Mouse (Mus musculus) left cerebral cortex, postnatal 14 days (tissue): ENCODE results near the gene Iqgap1. TPM values are rescaled to one million over a fixed set of nuclear protein-coding genes. Genes with fewer than 3 reads are reported as not detected.

ENCODE experiments used
- DNase-seq, 2 experiments: peaks; one replicate each; pipeline ENCODE4 v3.0.0; 2021 to 2022; ENCODE audit warnings: low spot score in 2 of 2, mixed read lengths in 1 of 2
- intact Hi-C: fragments of 180-260 bp; cut with DNase I; formaldehyde crosslinking; loops from one replicate; pipeline ENCODE4 v1.15.1; 2025
- total RNA-seq, 2 experiments: library from RNA; stranded (reverse); gene quantifications; 2 replicates each; pipeline ENCODE4 v1.2.3; 2021

Gene Iqgap1
- total RNA-seq, 2 experiments from 2014 or later, result 22.6 to 27.0 TPM

- intact Hi-C loops, result loop anchor here (5.0 kb wide), 2 partner anchors 58 to 103 kb away; no protein-coding TSS in a partner anchor
- DNase-seq, result no peak
Measured at GRCm38 (mm10) chr7:80743920-80744630, 81.7 kb downstream of the Iqgap1 start.

DNA sequence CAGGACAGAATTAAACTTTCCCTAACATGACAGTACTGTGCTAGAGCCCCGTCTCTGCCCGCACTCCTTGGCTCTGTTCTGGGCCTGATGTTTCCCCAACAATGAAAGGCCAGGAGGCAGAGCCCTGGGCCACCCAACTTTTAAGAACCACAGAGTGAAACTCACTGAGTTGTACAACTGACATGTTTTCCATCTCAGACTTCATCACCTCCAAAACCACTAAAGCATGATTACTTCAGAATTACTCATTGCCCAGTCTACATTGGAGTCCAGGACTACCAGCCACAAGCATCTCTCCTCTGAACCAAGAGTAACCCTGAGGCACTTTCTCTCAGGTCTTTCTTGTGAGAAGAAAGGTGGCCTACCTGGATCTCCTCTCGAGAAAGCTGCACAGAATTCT, 83.1 kb downstream of the Iqgap1 start:
- intact Hi-C loops, result loop anchor here (5.0 kb wide), 2 partner anchors 60 to 105 kb away; no protein-coding TSS in a partner anchor
- no peak for DNase-seq

DNA sequence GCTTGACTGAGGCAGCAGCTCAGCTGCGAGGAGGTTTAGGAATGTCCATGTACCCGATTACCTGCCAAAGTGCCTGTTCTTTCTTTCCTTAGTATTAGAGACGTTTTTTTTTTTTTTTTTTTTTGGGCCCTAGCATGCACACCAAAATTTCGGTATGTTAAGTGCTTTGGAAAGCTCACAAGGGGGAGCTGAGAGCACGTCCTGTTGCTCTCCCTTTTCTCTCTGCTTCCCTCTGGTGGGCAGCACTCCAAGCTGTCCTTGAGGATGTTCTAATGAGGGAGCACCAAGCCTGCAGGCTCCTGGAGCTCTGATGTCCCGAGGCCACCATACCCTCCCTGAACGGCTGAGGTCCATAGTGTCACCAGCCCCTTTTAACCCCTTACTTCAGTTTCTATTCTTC, 84.8 kb downstream of the Iqgap1 start:
- peak; percentile 79 to 82 for DNase-seq
- intact Hi-C loops, result loop anchor here (5.0 kb wide), 2 partner anchors 61 to 106 kb away; no protein-coding TSS in a partner anchor

DNA sequence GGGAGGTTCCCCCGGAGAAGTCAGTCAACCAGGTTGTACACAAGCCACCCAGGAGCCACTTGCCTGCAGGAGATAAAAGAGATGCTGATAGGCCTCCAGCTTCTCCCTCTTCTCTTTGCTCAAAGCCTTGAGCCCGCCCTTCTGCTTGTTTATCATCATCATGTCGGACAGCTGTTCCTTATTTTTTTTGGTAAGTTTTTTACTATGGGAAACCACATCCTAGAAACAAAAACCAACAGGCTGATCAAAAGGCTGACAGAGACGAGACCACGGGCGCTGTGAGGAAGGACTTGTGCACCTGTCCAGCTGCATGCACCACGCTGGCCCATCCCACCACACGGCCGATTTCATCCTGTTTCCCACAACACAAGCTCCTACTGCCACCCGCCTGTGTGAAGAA, 89.6 kb downstream of the Iqgap1 start:
- intact Hi-C loops, result no loop called here
- DNase-seq, result no peak

DNA sequence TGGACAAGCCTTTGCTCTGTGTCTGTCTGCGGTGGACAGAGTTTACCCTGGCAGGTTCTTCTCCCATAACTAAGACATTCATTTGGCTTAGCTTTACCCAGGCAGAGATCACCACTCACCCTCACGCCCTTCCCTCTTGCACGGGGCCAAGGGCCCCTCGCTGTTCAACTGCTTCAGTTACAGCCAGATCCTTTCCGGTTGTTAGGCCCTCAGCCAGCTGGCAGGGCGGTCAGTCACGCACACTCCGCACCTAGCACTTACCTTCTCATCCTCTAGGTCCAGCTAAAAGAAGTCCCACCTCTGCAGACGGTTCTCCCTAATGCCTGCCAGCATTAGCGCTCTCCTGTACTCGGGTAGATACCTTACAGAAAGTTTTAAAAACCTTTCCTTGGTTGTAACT, 92.8 kb downstream of the Iqgap1 start:
- DNase-seq, result no peak
- intact Hi-C loops, result no loop called here

DNA sequence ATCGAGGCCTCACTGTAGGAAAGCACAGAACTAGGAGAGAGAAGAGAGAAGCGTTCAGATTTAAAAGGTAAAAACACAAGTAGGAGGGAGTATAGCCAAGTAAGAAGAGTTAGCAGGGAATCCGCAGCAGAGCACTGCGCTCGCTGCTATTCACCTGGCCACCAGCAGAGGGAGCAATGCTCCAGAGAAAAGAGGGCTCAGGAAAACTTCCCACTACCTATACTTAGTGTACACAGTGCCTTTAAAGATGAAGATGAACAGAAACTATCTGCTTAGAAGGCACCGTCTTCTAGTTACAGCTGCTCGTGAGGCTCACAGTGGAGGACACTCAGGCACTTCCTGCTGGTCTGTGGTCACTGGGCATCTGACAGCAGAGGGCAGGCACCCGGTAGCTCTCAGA, 96.1 kb downstream of the Iqgap1 start:
- intact Hi-C loops, result loop anchor here (5.0 to 10.0 kb wide), 2 partner anchors 342 to 425 kb away; partner anchors contain the start of gene Fes
- DNase-seq, result peak; percentile 80 to 83

GRCm38 (mm10) chr7:80721041-80721440, 104.7 kb downstream of the Iqgap1 start:
- DNase-seq, result peak; percentile 61 to 72
- intact Hi-C loops, result loop anchor here (10.0 kb wide), 1 partner anchor 434 kb away; no protein-coding TSS in a partner anchor

DNA sequence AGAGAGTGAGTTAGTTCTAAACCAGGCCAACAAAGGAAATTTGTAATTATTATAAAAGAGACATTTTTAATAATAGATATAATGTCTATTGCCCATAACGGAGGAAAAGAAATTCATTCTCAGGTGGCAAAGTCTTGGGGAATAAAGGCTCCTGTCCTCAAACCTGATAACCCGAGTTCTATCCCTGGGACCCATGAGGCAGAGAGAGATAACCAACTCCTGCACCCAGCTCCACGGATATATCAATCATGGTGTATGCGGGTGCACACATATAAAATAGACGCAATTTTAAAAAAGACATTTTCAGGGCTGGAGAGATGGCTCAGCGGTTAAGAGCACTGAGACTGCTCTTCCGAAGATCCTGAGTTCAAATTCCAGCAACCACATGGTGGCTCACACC, 106.2 kb downstream of the Iqgap1 start:
- intact Hi-C loops, result no loop called here
- DNase-seq, result no peak

GRCm38 (mm10) chr7:80719038-80719437, 106.7 kb downstream of the Iqgap1 start:
- no peak for DNase-seq
- intact Hi-C loops, result no loop called here

- DNase-seq, result no peak
- intact Hi-C loops, result no loop called here
Measured at GRCm38 (mm10) chr7:80718471-80718870, 107.3 kb downstream of the Iqgap1 start.

DNA sequence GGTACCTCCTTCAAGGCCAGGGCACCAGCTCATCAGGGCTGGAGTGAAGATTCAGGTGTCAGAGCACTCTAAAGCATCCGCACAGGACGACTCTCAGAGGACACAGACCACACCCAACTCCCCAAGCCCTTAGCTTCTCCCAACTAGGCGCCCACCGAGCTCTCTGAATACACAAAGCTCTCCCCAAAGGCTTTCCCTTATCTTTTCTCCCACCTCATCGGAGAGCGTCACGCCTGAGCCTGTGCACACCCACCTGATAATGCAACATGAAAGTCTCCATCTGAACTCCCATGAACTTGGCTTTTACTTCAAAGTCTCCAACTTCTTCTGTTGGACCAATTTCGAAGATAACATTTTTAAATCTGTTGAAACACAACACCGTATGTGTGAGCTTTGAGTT, 109.0 kb downstream of the Iqgap1 start:
- intact Hi-C loops, result no loop called here

GRCm38 (mm10) chr7:80715306-80715705, 110.5 kb downstream of the Iqgap1 start:
- intact Hi-C loops, result no loop called here
- DNase-seq, result peak; percentile 40 to 58

More for the DNA sequence above, 109.0 kb downstream of the Iqgap1 start:
- no peak for DNase-seq

DNA sequence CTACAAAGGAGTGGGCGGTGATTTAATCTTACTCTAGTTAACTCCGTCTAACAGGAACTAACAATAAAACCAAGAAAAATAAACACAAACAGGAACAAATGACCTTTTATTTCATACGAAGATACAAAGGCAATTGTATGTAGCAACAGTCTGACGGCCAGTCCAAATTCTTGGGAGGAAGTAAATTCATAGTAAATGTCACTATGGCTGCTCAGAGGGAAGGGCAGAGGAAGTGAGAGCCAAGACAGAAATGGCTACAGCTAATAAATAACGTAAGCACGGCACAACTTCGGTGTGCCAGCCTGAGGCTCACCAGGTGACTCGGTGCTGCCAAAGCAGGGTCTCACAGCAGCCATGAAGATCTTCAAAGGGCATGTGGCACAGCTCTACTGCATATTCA, 114.3 kb downstream of the Iqgap1 start:
- no peak for DNase-seq
- intact Hi-C loops, result no loop called here

DNA sequence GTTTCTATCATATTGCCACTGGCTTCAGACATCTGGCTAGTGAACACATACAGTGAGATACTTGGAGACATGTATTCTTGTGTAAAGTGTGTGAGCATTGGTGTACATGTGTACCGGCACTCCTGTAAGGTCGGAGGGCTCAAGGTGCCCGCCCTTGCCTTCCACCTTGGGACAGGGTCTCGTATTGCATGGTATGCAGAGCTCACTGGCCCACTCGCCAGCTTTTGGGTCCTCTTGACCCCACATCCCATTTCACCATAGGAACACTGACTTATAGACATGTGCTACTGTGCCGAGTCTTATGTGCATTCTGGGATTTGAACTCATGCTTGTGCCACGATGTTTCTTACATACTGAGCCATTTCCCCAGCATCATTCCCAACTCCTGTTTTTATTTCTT, 115.4 kb downstream of the Iqgap1 start:
- intact Hi-C loops, result no loop called here
- no peak for DNase-seq

DNA sequence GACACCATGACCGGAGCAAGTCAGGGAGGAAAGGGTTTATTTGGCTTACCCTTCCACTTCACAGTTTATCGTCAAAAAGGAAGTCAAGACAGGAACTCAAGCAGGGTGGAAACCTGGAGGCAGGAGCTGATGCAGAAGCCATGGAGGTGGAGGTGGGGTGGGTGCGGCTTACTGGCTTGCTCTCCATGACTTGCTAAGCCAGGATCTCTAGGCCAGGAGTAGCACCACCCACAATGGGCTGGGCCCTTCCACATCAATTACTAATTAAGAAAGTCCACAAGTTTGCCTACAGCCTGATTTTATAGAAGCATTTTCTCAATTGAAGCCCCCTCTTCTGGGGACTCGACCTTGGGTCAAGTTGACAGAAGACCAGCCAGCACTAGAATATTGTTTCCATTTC, 121.7 kb downstream of the Iqgap1 start:
- intact Hi-C loops, result no loop called here
- DNase-seq, result no peak

- intact Hi-C loops, result no loop called here
- no peak for DNase-seq
Measured at GRCm38 (mm10) chr7:80702510-80702909, 123.3 kb downstream of the Iqgap1 start.

DNA sequence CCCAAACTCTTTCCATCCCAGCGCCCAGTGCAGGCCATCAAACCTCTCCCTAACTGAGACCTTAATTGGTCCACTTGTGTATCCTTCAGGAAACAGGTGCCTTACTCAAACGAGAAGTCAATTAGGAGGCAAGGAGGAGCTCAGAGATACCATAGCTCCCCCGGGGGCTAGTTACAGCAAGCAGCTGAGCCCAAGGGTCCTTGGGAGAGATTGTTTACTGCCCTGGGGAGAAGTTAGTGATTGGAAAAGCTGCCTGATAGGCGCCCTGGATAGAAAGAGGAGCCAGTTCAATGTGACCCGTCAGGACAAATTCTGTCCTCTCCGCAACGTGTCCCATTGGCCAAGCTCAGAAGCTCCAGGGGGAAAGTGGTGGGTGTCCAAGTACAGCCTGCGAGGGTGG, 126.1 kb downstream of the Iqgap1 start:
- intact Hi-C loops, result loop anchor here (10.0 kb wide), 1 partner anchor 315 kb away; the partner anchor contains the start of gene Fes
- DNase-seq, result no peak

DNA sequence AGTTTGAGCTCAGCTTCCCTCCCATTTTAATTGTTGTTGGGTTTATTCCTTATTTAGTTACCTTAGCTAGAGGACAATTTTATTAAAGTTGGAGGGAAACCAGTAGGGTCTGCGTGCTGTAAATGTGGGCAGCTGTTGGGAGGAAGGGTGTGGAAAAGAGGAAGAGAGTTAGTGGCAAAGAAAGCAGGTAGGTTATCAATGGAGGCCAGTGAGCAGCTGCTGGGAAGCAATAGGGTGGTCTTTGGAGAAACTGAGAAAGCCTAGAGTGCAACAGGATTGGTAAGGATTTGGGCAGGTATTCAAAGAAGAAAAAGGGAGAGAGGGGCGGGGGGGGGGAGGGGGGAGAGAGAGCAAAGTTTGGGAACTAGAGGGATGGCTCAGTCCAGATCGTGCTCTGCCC, 126.8 kb downstream of the Iqgap1 start:
- intact Hi-C loops, result loop anchor here (10.0 kb wide), 1 partner anchor 314 kb away; the partner anchor contains the start of gene Fes
- no peak for DNase-seq

GRCm38 (mm10) chr7:80697859-80698258, 127.9 kb downstream of the Iqgap1 start:
- intact Hi-C loops, result loop anchor here (10.0 kb wide), 1 partner anchor 313 kb away; the partner anchor contains the start of gene Fes
- DNase-seq, result no peak

- intact Hi-C loops, result loop anchor here (10.0 kb wide), 1 partner anchor 312 kb away; the partner anchor contains the start of gene Fes
Measured at GRCm38 (mm10) chr7:80696903-80697302, 128.9 kb downstream of the Iqgap1 start.

GRCm38 (mm10) chr7:80696334-80696733, 129.4 kb downstream of the Iqgap1 start:
- DNase-seq, result no peak
- intact Hi-C loops, result loop anchor here (10.0 kb wide), 1 partner anchor 312 kb away; the partner anchor contains the start of gene Fes

More at GRCm38 (mm10) chr7:80696903-80697302, 128.9 kb downstream of the Iqgap1 start:
- DNase-seq, result no peak
